Mouse (Mus musculus): ENCODE data around the gene Hs3st5. TPM values are rescaled to one million over a fixed set of nuclear protein-coding genes. Genes with fewer than 3 reads are reported as not detected.

The Hs3st5 gene
- polyA plus RNA-seq, 1 experiment from 2014 or later = 0.05 TPM

DNA sequence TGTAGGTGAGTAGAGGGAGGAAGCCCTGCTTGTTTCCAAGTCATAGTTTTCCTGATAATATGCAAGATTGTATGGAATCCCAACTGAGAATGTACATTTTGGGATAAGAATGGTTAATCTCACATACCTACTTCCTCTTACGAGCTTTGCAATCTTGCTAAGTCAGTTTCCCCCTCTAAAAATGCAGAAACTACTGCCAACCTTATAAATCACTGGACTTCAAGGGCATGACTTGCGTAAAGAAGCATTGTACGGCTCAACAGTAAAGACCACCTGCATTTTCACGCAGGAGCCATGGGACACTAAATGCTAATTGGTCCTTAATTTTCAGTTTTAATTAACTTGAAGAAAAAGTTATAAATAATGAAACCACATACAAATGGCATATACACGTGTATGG, 144.0 kb downstream of the Hs3st5 start:
- TF ChIP-seq CTCF (IDR thresholded peaks at IDR 0.05) (no peak), EP300 (IDR thresholded peaks at IDR 0.05) (no peak)
- H3K4me2 ChIP-seq (replicated peaks; ENCODE audit: low read depth, low read length) = no peak overlapping the region
- no peak overlapping the region for H3K4me3 ChIP-seq (ENCODE audit: low read depth, low read length)
- DNase-seq (ENCODE audit: low spot score) = no peak
- 64% methylated on average over 5 of the region's 5 CpGs for WGBS
- no peaks in the 10 kb centered on the region for H3K9me3 ChIP-seq (ENCODE audit: low read length)
- H3K27ac ChIP-seq (ENCODE audit: low read length) = no peak overlapping the region
- H3K4me1 ChIP-seq (ENCODE audit: insufficient read depth, low read depth, low read length) = no peaks in the 10 kb centered on the region
- ATAC-seq = no peak
- no peaks in the 10 kb centered on the region for H3K36me3 ChIP-seq (ENCODE audit: insufficient read depth, low read length)
- no peak overlapping the region for H3K9ac ChIP-seq (replicated peaks; ENCODE audit: low read depth)
- H3K27me3 ChIP-seq (replicated peaks; ENCODE audit: insufficient read depth, low read length) = no peaks in the 10 kb centered on the region

DNA sequence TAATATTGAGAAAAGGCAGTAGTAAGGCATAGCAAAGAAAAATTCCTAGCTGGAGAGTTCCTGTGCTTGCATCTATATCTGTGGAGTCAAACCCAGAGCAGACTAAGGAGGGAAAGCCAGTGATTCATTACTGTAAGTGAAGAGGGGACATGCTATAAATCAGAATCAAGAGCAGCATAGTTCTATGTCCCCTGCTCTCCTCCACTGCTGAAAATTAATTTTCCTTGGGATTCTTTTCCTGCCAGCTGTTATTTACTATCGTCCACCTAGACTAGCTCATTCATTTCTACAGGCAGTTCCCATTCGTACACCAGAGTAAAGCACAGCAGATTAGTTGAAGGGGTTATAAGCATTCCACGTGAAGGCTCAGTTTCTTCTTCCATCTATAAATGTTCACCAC, 207.4 kb downstream of the Hs3st5 start:
- H3K4me2 ChIP-seq (replicated peaks; ENCODE audit: low read depth, low read length) = no peak overlapping the region
- ATAC-seq = no peak
- H3K9ac ChIP-seq (replicated peaks; ENCODE audit: low read depth) = no peak overlapping the region
- 66% methylated on average over 3 of the region's 3 CpGs for WGBS
- H3K4me3 ChIP-seq (ENCODE audit: low read depth, low read length) = no peak overlapping the region
- TF ChIP-seq CTCF (IDR thresholded peaks at IDR 0.05) (no peak), EP300 (IDR thresholded peaks at IDR 0.05) (no peak)
- H3K9me3 ChIP-seq (ENCODE audit: low read length) = no peaks in the 10 kb centered on the region
- no peaks in the 10 kb centered on the region for H3K4me1 ChIP-seq (ENCODE audit: insufficient read depth, low read depth, low read length)
- no peaks in the 10 kb centered on the region for H3K36me3 ChIP-seq (ENCODE audit: insufficient read depth, low read length)
- DNase-seq (ENCODE audit: low spot score) = no peak
- H3K27ac ChIP-seq (ENCODE audit: low read length) = no peak overlapping the region
- no peaks in the 10 kb centered on the region for H3K27me3 ChIP-seq (replicated peaks; ENCODE audit: insufficient read depth, low read length)

DNA sequence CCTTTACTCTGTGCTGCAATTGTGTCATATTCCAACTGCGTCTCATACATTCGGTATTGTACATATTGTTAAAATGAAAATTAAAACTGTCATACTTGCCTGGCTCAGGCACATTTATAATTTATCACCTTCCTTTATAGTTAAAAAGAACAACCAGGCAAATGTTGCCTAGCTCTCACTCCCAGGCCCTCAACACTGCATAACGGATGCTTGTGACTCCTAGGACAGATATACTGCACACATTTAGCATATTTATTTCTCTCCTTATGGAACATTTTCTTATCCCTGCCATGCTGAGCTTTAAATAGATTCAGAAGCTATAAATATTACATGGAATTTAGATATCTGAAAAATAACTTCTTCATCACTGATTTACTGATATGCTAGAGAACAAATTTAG, 219.6 kb downstream of the Hs3st5 start:
- H3K4me2 ChIP-seq (replicated peaks; ENCODE audit: low read depth, low read length) = no peak overlapping the region
- WGBS = 88% methylated on average over 3 of the region's 3 CpGs
- H3K27ac ChIP-seq (ENCODE audit: low read length) = no peak overlapping the region
- no peak overlapping the region for H3K9ac ChIP-seq (replicated peaks; ENCODE audit: low read depth)
- H3K4me3 ChIP-seq (ENCODE audit: low read depth, low read length) = no peak overlapping the region
- H3K27me3 ChIP-seq (replicated peaks; ENCODE audit: insufficient read depth, low read length) = no peaks in the 10 kb centered on the region
- TF ChIP-seq CTCF (IDR thresholded peaks at IDR 0.05) = no peak
- TF ChIP-seq EP300 (IDR thresholded peaks at IDR 0.05) = no peak
- DNase-seq (ENCODE audit: low spot score) (no peak), ATAC-seq (no peak)
- H3K9me3 ChIP-seq (ENCODE audit: low read length) = no peaks in the 10 kb centered on the region
- H3K4me1 ChIP-seq (ENCODE audit: insufficient read depth, low read depth, low read length) = no peaks in the 10 kb centered on the region
- no peaks in the 10 kb centered on the region for H3K36me3 ChIP-seq (ENCODE audit: insufficient read depth, low read length)

DNA sequence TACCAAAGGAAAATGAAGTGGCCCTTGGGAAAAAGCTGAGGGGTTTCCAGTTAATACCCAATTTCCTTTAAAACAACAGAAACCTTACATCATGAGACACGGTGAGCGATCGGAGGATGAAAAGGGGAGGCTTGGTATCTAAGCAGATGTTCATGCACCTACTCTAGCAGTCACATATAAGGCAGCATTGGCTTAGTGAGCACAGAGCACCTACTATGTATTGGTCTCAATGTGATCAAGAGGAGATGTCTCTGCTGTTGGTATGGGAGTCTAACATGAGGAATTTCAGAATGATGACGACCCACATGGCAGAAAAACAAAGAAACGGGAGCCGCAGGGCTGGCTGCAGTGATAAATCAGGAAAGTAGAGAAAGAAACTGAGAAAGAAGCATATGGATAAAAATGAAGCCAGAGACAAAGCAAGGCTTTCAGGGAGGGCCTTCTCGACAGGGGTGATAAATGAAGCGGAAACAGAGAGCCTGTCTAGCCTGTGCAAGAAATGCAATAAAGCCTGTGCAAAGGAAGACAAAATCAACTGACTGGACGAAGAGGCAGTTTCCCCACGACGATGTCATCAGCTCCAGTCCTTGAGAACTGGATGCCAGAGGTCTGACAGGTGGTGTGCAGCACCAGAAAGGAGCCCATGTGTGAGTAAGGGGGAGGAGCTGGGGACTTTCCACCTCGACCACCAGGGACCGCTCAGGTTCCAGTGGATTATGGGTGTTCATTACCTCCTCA, 222.9 kb downstream of the Hs3st5 start:
- Histone ChIP-seq H3K4me1 (ENCODE audit: insufficient read depth, low read depth, low read length) (no peaks in the 10 kb centered on the region), H3K9ac (replicated peaks; ENCODE audit: low read depth) (no peak overlapping the region), H3K36me3 (ENCODE audit: insufficient read depth, low read length) (no peaks in the 10 kb centered on the region), H3K27ac (ENCODE audit: low read length) (no peak overlapping the region), H3K9me3 (ENCODE audit: low read length) (no peaks in the 10 kb centered on the region), H3K4me3 (ENCODE audit: low read depth, low read length) (no peak overlapping the region), H3K27me3 (replicated peaks; ENCODE audit: insufficient read depth, low read length) (no peaks in the 10 kb centered on the region), H3K4me2 (replicated peaks; ENCODE audit: low read depth, low read length) (no peak overlapping the region)
- DNase-seq (ENCODE audit: low spot score) (no peak), ATAC-seq (no peak)
- TF ChIP-seq EP300 (IDR thresholded peaks at IDR 0.05) (no peak), CTCF (IDR thresholded peaks at IDR 0.05) (no peak)
- 50% methylated on average over 13 of the region's 13 CpGs for WGBS

DNA sequence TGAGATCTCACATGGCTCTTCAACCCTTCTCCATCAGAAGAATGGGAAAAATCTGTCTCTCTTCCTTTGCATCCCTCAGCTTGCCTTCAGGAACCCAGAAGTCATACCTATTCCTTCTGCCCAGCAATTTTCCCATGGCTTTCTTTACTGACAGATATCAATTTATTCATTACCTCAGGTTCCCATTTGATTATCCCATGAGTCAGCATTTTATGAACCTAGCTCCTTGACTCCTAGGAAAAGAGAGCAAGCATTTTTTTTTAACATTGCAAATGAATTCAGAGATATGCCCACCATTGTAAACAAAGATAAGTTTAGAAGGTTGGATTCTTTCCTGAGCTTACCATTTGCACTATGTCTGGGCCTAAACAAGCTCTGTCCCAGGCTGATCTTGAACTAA, 232.8 kb downstream of the Hs3st5 start:
- Histone ChIP-seq H3K9me3 (ENCODE audit: low read length) (no peaks in the 10 kb centered on the region), H3K36me3 (ENCODE audit: insufficient read depth, low read length) (no peaks in the 10 kb centered on the region), H3K4me2 (replicated peaks; ENCODE audit: low read depth, low read length) (no peak overlapping the region), H3K27me3 (replicated peaks; ENCODE audit: insufficient read depth, low read length) (no peaks in the 10 kb centered on the region), H3K4me1 (ENCODE audit: insufficient read depth, low read depth, low read length) (no peaks in the 10 kb centered on the region), H3K4me3 (ENCODE audit: low read depth, low read length) (no peak overlapping the region), H3K27ac (ENCODE audit: low read length) (no peak overlapping the region), H3K9ac (replicated peaks; ENCODE audit: low read depth) (no peak overlapping the region)
- no peak for DNase-seq (ENCODE audit: low spot score)
- no peak for TF ChIP-seq CTCF (IDR thresholded peaks at IDR 0.05)
- no peak for TF ChIP-seq EP300 (IDR thresholded peaks at IDR 0.05)
- no peak for ATAC-seq

DNA sequence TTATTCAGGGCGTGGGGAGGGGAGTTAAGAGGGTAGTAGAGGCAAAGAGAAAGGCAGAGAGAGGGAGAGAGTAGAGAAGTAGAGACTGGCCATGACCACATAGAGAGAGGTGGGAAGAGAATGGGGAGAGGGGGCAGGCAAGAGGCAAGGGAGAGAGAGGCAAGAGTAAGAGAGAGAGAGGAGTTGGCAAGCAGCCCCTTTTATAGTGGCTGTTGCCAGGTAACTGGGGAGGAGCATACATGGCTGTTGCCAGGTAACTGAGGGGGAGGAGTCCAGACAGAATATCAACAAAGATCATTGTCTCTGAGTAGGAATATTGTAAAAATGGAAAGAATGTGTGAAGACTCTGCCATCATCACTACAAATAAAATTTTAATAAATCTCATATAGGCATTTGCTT, 243.4 kb downstream of the Hs3st5 start:
- WGBS = 38% methylated on average over 1 of the region's 1 CpGs
- DNase-seq (ENCODE audit: low spot score) = no peak
- no peak for TF ChIP-seq CTCF (IDR thresholded peaks at IDR 0.05)
- no peak for TF ChIP-seq EP300 (IDR thresholded peaks at IDR 0.05)

DNA sequence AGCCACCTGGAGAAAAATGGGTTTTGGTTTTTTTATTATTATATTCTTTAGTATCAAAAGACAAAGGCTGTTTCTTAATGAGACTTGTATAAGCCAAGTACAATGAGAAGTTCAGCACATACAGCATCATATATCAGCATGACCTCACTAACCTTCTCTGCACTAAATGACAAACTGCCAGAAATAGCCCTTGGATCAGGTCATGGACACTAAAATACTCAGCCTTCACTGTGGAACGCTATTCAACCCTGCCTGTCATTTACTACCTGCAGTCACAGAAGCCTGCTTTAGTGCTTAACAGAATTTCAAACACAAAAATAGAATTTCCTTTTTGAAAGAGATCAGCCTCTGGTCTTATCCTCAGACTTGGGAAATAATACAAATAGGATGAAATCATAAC, 247.9 kb downstream of the Hs3st5 start:
- Histone ChIP-seq H3K36me3 (ENCODE audit: insufficient read depth, low read length) (no peaks in the 10 kb centered on the region), H3K9me3 (ENCODE audit: low read length) (no peaks in the 10 kb centered on the region), H3K27ac (ENCODE audit: low read length) (no peak overlapping the region), H3K9ac (replicated peaks; ENCODE audit: low read depth) (no peak overlapping the region), H3K4me3 (ENCODE audit: low read depth, low read length) (no peak overlapping the region), H3K27me3 (replicated peaks; ENCODE audit: insufficient read depth, low read length) (no peaks in the 10 kb centered on the region), H3K4me1 (ENCODE audit: insufficient read depth, low read depth, low read length) (no peaks in the 10 kb centered on the region), H3K4me2 (replicated peaks; ENCODE audit: low read depth, low read length) (no peak overlapping the region)
- ATAC-seq (no peak), DNase-seq (ENCODE audit: low spot score) (no peak)
- 65% methylated on average over 1 of the region's 1 CpGs for WGBS
- TF ChIP-seq CTCF (IDR thresholded peaks at IDR 0.05) = no peak
- no peak for TF ChIP-seq EP300 (IDR thresholded peaks at IDR 0.05)

More for the DNA sequence above, 243.4 kb downstream of the Hs3st5 start:
- ATAC-seq = no peak
- H3K9me3 ChIP-seq (ENCODE audit: low read length) = no peaks in the 10 kb centered on the region
- no peaks in the 10 kb centered on the region for H3K27me3 ChIP-seq (replicated peaks; ENCODE audit: insufficient read depth, low read length)
- no peak overlapping the region for H3K4me3 ChIP-seq (ENCODE audit: low read depth, low read length)
- H3K4me2 ChIP-seq (replicated peaks; ENCODE audit: low read depth, low read length) = no peak overlapping the region
- no peak overlapping the region for H3K27ac ChIP-seq (ENCODE audit: low read length)
- H3K4me1 ChIP-seq (ENCODE audit: insufficient read depth, low read depth, low read length) = no peaks in the 10 kb centered on the region
- no peak overlapping the region for H3K9ac ChIP-seq (replicated peaks; ENCODE audit: low read depth)
- H3K36me3 ChIP-seq (ENCODE audit: insufficient read depth, low read length) = no peaks in the 10 kb centered on the region

Measured in lung, postnatal 0 days (tissue).